Mouse (Mus musculus) testis, postnatal 14 days (tissue): ENCODE results near the gene Myh14.

Experiments
- DNase-seq: peaks from one replicate; pipeline ENCODE4 v3.0.0; 2021; ENCODE audit warnings: low spot score

Myh14 gene

GRCm38 (mm10) chr7:44598336-44598735 lies 72.3 kb downstream of the Myh14 start:
- no peak for DNase-seq

- DNase-seq: no peak
These were observed 73.0 kb downstream of the Myh14 start for GRCm38 (mm10) chr7:44597666-44598065.

DNA sequence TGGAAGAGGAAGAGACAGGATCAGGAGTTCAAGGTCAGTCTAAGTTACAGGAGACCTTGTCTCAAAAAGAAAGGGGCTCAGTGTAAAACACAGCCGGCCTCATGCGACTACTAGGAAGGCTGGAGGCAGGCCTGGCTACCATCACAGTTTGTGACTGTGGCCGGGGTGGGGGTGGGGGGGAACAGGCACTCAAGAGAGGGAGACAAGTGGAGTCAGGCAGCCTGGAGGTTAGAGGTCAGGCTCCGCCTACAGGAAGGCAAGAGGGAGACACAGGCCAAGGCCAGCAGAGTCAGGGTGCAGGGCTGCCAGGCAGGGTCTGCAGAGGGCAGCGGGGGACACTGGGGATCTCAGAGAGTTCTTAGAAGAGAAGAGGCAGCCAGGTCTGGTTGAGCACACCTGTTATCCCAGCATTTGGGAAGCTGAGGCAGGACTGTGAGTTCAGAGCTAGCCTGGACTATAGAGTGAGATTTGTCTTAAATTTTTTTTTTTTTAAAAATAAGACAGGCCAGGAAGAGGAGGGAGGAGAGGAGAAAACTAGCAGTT lies 73.6 kb downstream of the Myh14 start:
- no peak for DNase-seq

DNA sequence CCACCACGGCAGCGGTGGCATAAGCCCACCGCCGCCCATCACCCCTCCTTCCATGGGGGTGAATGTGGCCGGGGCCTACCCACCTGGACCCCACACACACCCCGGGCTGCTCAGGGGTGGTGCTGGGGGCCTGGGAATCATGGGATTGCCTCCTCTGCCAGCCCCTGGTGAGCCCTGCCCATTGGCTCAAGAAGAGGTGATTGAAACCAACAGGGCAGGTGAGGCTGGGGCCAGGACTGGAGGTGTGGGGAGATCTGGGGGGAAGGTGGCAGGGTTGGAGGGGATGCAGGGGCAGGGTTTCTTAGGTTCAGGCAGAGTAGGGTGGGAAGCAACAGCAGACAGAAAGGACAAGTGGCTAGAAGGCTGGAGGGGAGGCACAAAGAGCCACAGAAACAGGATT lies 74.6 kb downstream of the Myh14 start:
- DNase-seq: no peak

DNA sequence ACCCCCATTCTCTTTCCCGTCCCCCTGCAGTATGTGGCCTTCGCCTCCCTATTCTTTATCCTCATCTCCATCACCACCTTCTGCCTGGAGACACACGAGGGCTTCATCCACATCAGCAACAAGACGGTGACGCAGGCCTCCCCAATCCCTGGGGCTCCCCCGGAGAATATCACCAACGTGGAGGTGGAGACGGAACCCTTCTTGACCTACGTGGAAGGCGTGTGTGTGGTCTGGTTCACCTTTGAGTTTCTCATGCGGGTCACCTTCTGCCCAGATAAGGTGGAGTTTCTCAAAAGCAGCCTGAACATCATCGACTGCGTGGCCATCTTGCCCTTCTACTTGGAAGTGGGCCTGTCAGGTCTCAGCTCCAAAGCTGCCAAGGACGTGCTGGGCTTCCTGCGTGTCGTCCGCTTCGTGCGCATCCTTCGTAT lies 75.5 kb downstream of the Myh14 start:
- DNase-seq: no peak

- no peak for DNase-seq
These were observed 76.4 kb downstream of the Myh14 start for GRCm38 (mm10) chr7:44594291-44594690.

DNA sequence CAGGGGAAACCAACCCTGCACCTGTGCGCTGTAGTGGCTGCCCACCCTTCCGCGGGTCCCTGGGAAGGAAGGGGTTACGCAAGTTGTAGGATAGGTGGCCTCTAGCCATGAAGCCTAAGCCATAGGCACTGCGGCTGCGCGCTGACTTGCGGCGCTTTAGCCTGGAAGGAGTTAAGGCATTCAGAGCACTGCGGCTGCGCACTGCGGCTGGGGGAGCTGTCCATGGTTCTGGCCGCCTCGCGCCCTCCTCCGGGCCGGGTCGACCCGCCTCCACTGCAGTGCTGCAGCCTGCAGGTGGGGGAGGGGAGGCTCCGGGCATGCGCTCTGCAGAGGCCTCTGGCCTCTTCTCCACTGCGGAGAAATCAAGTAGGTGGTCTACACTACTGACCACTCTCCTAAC lies 76.9 kb downstream of the Myh14 start:
- peak; percentile 78 for DNase-seq

DNA sequence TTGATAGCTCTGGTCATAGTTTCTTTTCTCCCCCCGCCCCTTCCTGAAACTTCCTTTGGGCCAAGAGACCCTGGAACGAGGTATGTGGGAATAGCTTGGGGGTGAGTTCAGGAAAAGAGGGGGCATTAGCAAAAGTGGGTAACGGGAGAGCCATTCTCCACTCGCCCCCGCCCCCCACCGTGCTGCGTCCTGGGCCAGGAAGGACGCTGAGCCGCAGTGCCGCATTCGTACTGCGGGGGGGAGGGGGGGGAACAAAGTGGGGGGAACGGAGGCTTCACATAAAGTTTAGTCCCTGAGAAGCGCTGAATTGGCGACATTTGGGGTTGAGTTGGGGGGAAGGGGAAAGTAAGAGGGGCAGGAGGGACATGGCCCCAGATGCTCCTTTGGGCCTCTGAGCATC lies 77.6 kb downstream of the Myh14 start:
- DNase-seq: no peak

DNA sequence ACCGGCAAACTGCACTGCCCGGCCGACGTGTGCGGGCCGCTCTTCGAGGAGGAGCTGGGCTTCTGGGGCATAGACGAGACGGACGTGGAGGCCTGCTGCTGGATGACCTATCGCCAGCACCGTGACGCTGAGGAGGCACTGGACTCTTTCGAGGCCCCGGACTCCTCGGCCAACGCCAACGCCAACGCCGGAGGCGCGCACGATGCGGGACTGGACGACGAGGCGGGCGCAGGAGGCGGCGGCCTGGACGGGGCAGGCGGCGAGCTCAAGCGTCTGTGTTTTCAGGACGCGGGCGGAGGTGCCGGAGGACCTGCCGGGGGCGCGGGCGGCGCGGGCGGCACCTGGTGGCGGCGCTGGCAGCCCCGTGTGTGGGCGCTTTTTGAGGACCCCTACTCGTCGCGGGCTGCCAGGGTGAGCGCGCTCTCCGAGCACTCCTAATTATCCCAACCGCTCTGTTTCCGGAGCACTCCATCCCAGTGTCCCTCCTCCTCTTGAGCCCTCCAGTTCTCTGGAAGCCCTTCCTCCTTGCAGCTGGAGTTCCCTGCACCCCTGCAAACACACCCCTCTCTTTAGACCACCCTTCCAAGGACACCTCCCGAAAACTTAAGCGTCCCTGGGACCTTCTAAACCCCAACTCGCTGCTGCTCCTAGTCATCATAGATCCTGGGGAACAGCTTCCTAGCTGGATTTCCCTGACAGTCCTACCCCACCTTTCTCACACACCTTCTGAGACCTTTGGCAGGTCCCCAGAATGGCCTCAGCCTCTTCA lies 79.1 kb downstream of the Myh14 start:
- DNase-seq: no peak

- DNase-seq: peak; percentile 91
These were observed 80.0 kb downstream of the Myh14 start, which contains the start of gene Kcnc3 for GRCm38 (mm10) chr7:44590402-44591347. TSS of gene Kcnc3 (plus strand) at chr7:44590664.

DNA sequence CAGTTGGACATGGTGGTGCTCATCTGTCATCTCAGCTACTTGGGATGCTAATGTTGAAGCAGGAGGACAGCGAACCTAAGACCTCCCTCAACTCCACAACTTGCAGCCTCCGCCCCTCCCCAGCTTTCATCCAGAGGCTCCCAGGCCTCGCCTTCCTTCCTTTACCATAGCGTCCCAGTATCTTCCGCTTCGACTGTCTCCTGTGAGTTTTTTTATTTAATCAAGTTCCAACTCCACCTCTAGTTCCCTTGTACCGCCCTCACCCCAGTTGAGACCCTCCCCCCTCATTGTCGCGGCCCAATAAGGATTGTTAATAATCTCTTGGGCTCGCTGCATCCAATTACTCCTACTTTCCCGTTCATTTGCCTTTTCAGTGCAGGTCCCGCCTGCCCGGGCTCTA lies 80.7 kb downstream of the Myh14 start:
- DNase-seq: no peak

DNA sequence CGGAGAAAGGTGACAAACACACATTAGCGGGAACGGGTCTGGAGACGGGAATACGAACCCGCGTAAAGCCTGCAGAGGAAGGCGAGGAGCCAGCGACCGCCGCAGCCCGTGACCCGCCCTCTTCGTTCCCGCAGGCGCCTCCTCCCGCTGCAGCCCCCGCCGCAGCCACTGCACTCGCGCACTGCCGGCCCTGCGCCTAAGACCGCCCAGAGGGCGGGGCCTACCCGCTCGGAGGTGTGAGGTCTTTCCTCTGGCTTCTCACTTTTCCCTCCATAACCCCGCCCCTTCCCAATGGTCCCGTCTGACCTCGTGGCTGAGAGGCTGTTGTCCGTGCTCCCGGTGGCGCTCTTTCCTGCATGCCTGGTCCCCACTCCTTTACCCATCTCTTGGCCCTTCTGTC lies 81.5 kb downstream of the Myh14 start:
- DNase-seq: peak; percentile 66

DNA sequence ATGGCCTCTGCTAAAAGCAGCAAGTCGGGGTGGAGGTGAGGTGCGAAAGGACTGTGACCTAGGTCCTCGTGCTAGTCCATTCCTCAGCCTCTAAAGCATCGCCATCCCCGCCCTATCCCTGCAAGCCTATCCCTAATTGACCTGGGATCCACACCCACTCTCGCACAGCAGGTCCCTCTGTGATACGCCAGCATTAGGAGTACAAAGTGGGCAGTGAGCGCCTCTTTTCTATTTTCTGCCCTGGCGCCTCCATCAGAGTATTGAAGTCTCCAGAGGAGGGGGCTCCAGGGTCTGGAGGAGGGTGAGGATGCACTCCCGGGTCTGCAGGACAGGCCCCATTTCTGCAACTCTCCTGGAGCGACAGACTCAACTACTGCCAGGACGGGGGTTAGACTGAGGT lies 82.3 kb downstream of the Myh14 start:
- no peak for DNase-seq

GRCm38 (mm10) chr7:44587676-44588075 lies 83.0 kb downstream of the Myh14 start:
- DNase-seq: no peak

DNA sequence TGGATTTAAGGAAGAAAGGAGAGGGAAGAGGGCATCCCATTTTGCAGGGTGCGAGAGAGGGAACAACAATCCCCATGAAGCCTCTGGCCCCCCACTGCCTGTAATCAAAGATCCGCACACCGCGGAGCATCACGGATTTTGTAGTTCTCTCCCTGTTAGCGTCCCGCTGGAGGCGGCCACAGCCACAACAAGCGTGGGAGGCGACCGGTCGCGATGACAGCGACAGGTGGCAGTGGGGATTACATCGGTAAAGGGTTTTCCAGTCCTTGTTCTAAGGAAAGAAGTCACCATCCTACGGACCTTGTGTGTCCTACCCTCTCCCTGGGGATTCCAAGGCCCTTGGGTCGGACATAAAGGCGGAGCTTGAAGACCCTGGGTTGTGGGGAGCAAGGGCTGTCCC lies 83.7 kb downstream of the Myh14 start:
- peak; percentile 68 for DNase-seq

DNA sequence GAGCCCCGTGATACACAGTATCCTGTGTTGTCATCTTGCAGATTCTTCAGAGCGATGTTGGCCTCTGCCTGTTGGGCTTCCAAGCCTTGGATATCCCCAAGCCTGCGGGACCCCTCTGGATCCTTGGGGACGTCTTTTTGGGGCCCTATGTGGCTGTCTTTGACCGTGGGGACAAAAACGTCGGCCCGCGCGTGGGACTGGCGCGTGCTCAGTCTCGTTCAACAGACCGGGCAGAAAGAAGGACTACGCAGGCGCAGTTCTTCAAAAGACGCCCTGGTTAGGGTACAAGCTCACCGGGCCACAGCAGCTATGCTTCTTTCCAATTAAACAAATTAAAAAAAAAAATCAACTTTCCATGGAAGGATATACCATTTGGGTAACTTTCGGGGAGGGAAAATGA lies 84.1 kb downstream of the Myh14 start:
- DNase-seq: no peak

GRCm38 (mm10) chr7:44585606-44586005 lies 85.0 kb downstream of the Myh14 start:
- DNase-seq: no peak

DNA sequence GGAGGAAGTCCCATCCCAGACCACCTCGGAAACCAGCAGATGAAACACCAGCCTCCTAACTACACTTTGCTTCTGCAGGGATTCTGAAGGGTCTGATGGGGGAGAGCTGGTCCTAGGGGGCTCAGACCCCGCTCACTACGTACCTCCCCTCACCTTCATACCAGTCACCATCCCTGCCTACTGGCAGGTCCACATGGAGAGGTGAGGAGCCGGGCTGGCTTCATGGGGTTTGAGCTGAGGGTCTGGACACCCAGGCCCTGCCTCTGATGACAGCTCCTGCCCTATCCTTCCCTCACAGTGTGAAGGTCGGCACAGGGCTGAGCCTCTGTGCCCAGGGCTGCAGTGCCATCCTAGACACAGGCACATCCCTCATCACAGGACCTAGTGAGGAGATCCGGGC lies 85.7 kb downstream of the Myh14 start:
- DNase-seq: no peak

- DNase-seq: no peak
These were observed 86.3 kb downstream of the Myh14 start for GRCm38 (mm10) chr7:44584265-44584804.

DNA sequence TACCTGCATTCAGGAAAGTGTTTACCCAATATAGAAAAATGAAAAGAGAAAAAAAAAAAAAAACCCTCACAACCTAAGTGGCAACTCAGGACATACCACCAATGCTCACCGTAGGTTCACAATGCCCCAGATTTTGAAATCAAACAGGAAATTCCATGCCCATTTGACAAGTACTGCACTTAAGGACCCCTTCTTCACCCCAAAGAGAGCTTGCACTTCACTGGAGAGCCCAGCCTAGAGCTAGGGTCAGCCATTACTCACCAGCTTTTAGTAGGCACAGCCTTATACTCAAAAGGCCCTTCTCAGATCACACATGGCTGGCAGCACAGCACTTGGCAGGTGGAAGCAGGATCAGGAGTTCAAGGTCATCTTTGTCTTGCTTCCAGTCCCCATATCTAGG lies 87.5 kb downstream of the Myh14 start:
- no peak for DNase-seq

- DNase-seq: no peak
These were observed 87.9 kb downstream of the Myh14 start for GRCm38 (mm10) chr7:44582709-44583108.

DNA sequence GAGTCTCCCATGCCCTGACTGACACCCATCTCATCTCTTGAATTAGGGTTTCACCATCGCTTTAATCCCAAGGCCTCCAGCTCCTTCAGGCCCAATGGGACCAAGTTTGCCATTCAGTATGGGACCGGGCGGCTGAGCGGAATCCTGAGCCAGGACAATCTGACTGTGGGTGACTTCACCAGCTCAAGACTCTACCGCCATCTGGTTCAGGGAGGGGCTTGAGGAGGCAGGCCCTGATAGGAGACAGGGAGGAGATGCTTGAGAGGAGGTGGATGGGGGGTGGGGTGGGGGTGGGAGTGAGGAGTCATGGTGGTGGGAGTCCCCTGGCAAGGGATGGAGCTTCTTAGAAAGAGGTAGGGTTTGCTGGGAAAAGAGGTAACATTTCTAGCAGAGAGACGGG lies 89.0 kb downstream of the Myh14 start:
- DNase-seq: no peak
